17 mouse cellular contexts compared by ENCODE assay signal in the genomic region with DNA sequence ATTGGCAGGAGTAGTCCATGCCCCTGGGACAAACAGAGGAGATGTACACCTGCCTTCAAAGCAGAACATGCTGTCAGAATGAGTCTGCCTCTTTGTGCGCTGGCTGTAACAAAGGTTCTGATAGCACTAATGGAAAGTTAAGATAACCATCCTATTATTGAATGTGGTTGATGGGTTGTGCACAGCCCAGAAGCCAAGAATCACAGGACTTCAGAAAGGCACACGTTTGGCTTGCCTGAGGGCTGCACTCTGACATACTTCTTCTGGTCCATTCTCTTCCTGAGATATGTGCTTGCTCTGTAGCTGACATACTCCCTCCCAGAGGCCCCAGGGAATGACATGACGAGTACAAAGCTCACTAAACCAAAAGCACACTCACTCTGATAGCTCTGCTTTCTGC. TPM values are rescaled to one million over a fixed set of nuclear protein-coding genes. Genes with fewer than 3 reads are reported as not detected.
"Had no signal": no experiment of that assay in that cellular context is flagged by ENCODE, and none has a peak within 500 bp of the region (broad histone marks: within the 10 kb centered on the region; RNA-seq: fewer than 3 reads in every experiment).

No protein-coding gene starts in this region.

- H3K27me3 ChIP-seq: midbrain, embryonic 12.5 days; neural tube, embryonic 13.5 days; neural tube, embryonic 15.5 days; stomach, embryonic 15.5 days had no signal

- ATAC-seq: liver, postnatal 0 days; midbrain, embryonic 16.5 days had no signal

- DNase-seq: liver, postnatal 0 days; lung, embryonic 14.5 days; lung, postnatal 10 days; lung, postnatal 4 days; midbrain, embryonic 14.5 days; right cerebral cortex, postnatal 14 days; thymus, adult 2 months; thymus, postnatal 25 days; thymus, postnatal 4 days had no signal

- H3K4me3 ChIP-seq: liver, embryonic 15.5 days; midbrain, embryonic 12.5 days; myocyte; neural tube, embryonic 13.5 days; neural tube, embryonic 15.5 days; stomach, embryonic 15.5 days had no signal

- H3K4me2 ChIP-seq: liver, embryonic 15.5 days; lung, embryonic 14.5 days; midbrain, embryonic 12.5 days; neural tube, embryonic 13.5 days; neural tube, embryonic 15.5 days; stomach, embryonic 15.5 days had no signal

- H3K27ac ChIP-seq: liver, embryonic 15.5 days; midbrain, embryonic 12.5 days; neural tube, embryonic 13.5 days; neural tube, embryonic 15.5 days; stomach, embryonic 15.5 days; stomach, postnatal 0 days had no signal

- H3K36me3 ChIP-seq: liver, embryonic 15.5 days; midbrain, embryonic 12.5 days; neural tube, embryonic 13.5 days; neural tube, embryonic 15.5 days; stomach, embryonic 15.5 days had no signal

- H3K9me3 ChIP-seq: liver, embryonic 15.5 days; midbrain, embryonic 12.5 days; neural tube, embryonic 13.5 days; neural tube, embryonic 15.5 days; stomach, embryonic 15.5 days had no signal

- H3K9ac ChIP-seq: liver, embryonic 15.5 days; liver, postnatal 0 days; lung, embryonic 14.5 days; midbrain, embryonic 12.5 days; neural tube, embryonic 13.5 days; neural tube, embryonic 15.5 days; stomach, embryonic 15.5 days had no signal

- H3K4me1 ChIP-seq: midbrain, embryonic 12.5 days; neural tube, embryonic 13.5 days; neural tube, embryonic 15.5 days; stomach, embryonic 15.5 days had no signal

RNA-seq across cellular contexts. Expression of a gene that starts 50.1 kb away (rescaled TPM):
- polyA plus RNA-seq: liver, embryonic 15.5 days; myocyte had no signal
